Mouse (Mus musculus): ENCODE measurements around the gene Mcl1.
"Not testable (repeated sequence)": the region's sequence is repeated elsewhere in the genome, so short reads cannot be mapped to it uniquely, and the experiment has no call there.

Gene Mcl1

GRCm38 (mm10) chr3:95650276-95651032, 8.1 kb upstream of the Mcl1 start:
- no peak for DNase-seq (ENCODE audit: extremely low spot score)

- no peak for DNase-seq (ENCODE audit: extremely low spot score)
Observed at GRCm38 (mm10) chr3:95651033-95651373, 7.6 kb upstream of the Mcl1 start.

- no peak for DNase-seq (ENCODE audit: extremely low spot score)
Observed at GRCm38 (mm10) chr3:95651391-95652203, 7.0 kb upstream of the Mcl1 start.

GRCm38 (mm10) chr3:95652204-95652811, 6.3 kb upstream of the Mcl1 start:
- no peak for DNase-seq (ENCODE audit: extremely low spot score)

- no peak for DNase-seq (ENCODE audit: extremely low spot score)
Observed at GRCm38 (mm10) chr3:95652871-95653270, 5.7 kb upstream of the Mcl1 start.

GRCm38 (mm10) chr3:95653473-95654034, 5.0 kb upstream of the Mcl1 start:
- DNase-seq (ENCODE audit: extremely low spot score): no peak

- DNase-seq (ENCODE audit: extremely low spot score): not testable (repeated sequence)
Observed at GRCm38 (mm10) chr3:95654371-95654770, 4.2 kb upstream of the Mcl1 start.

GRCm38 (mm10) chr3:95655437-95655836, 3.2 kb upstream of the Mcl1 start:
- DNase-seq (ENCODE audit: extremely low spot score): no peak

- DNase-seq (ENCODE audit: extremely low spot score): no peak
Observed at GRCm38 (mm10) chr3:95657108-95657507, 1.5 kb upstream of the Mcl1 start.

GRCm38 (mm10) chr3:95657711-95658110, 877 bp upstream of the Mcl1 start:
- DNase-seq (ENCODE audit: extremely low spot score): no peak

- DNase-seq (ENCODE audit: extremely low spot score): peak; percentile 82
Observed at GRCm38 (mm10) chr3:95658868-95659712, 502 bp downstream of the Mcl1 start.

GRCm38 (mm10) chr3:95659948-95660347, 1.4 kb downstream of the Mcl1 start:
- no peak for DNase-seq (ENCODE audit: extremely low spot score)

GRCm38 (mm10) chr3:95660788-95661478, 2.3 kb downstream of the Mcl1 start:
- DNase-seq (ENCODE audit: extremely low spot score): no peak

- no peak for DNase-seq (ENCODE audit: extremely low spot score)
Observed at GRCm38 (mm10) chr3:95661945-95662715, 3.5 kb downstream of the Mcl1 start.

GRCm38 (mm10) chr3:95662724-95663449, 4.3 kb downstream of the Mcl1 start:
- DNase-seq (ENCODE audit: extremely low spot score): no peak

- no peak for DNase-seq (ENCODE audit: extremely low spot score)
Observed at GRCm38 (mm10) chr3:95663486-95663885, 4.9 kb downstream of the Mcl1 start.

GRCm38 (mm10) chr3:95663969-95664608, 5.5 kb downstream of the Mcl1 start:
- DNase-seq (ENCODE audit: extremely low spot score): no peak

GRCm38 (mm10) chr3:95664940-95665352, 6.4 kb downstream of the Mcl1 start:
- no peak for DNase-seq (ENCODE audit: extremely low spot score)
